Mouse (Mus musculus) mature B cell (primary cell): ENCODE measurements around the gene Svep1.

Experiments
- in situ Hi-C: fragments of 300-500 bp; cut with MboI; formaldehyde crosslinking; loops from 2 replicates; pipeline ENCODE4 v1.14.3; 2019

Gene Svep1

GRCm38 (mm10) chr4:58082588-58082987 lies 124.1 kb downstream of the Svep1 start:
- in situ Hi-C loops: no loop called here

GRCm38 (mm10) chr4:58079631-58080030 lies 127.0 kb downstream of the Svep1 start:
- in situ Hi-C loops: no loop called here

- in situ Hi-C loops: no loop called here
These were observed 128.7 kb downstream of the Svep1 start for GRCm38 (mm10) chr4:58077950-58078349.

- in situ Hi-C loops: no loop called here
These were observed 129.1 kb downstream of the Svep1 start for GRCm38 (mm10) chr4:58077536-58077935.

GRCm38 (mm10) chr4:58072888-58073287 lies 133.8 kb downstream of the Svep1 start:
- in situ Hi-C loops: no loop called here

GRCm38 (mm10) chr4:58068886-58069285 lies 137.8 kb downstream of the Svep1 start:
- in situ Hi-C loops: no loop called here

GRCm38 (mm10) chr4:58064721-58065120 lies 141.9 kb downstream of the Svep1 start:
- in situ Hi-C loops: no loop called here

GRCm38 (mm10) chr4:58062933-58063332 lies 143.7 kb downstream of the Svep1 start:
- in situ Hi-C loops: no loop called here

- in situ Hi-C loops: no loop called here
These were observed 151.0 kb downstream of the Svep1 start for GRCm38 (mm10) chr4:58055653-58056052.

GRCm38 (mm10) chr4:58054441-58054840 lies 152.2 kb downstream of the Svep1 start:
- in situ Hi-C loops: no loop called here

GRCm38 (mm10) chr4:58050746-58051145 lies 155.9 kb downstream of the Svep1 start:
- in situ Hi-C loops: no loop called here

- in situ Hi-C loops: no loop called here
These were observed 156.4 kb downstream of the Svep1 start for GRCm38 (mm10) chr4:58050276-58050675.

GRCm38 (mm10) chr4:58044833-58045232 lies 161.8 kb downstream of the Svep1 start:
- in situ Hi-C loops: no loop called here

GRCm38 (mm10) chr4:58044356-58044755 lies 162.3 kb downstream of the Svep1 start:
- in situ Hi-C loops: no loop called here

- in situ Hi-C loops: no loop called here
These were observed 166.6 kb downstream of the Svep1 start for GRCm38 (mm10) chr4:58040093-58040492.

GRCm38 (mm10) chr4:58037096-58037705 lies 169.5 kb downstream of the Svep1 start:
- in situ Hi-C loops: no loop called here

GRCm38 (mm10) chr4:58034663-58035062 lies 172.0 kb downstream of the Svep1 start:
- in situ Hi-C loops: no loop called here

GRCm38 (mm10) chr4:58032714-58033113 lies 173.9 kb downstream of the Svep1 start:
- in situ Hi-C loops: no loop called here

GRCm38 (mm10) chr4:58009024-58009423 lies 197.6 kb downstream of the Svep1 start, which contains the start of gene Txndc8:
Txndc8 (minus strand) TSS chr4:58009124.
- in situ Hi-C loops: no loop called here

GRCm38 (mm10) chr4:58003501-58003900 lies 203.2 kb downstream of the Svep1 start:
- in situ Hi-C loops: no loop called here
